Mouse (Mus musculus) heart, embryonic 10.5 days (tissue): ENCODE measurements around the gene Rpap3. TPM values are rescaled to one million over a fixed set of nuclear protein-coding genes. Genes with fewer than 3 reads are reported as not detected.
"Not testable (repeated sequence)": the region's sequence is repeated elsewhere in the genome, so short reads cannot be mapped to it uniquely, and the experiment has no call there.

ENCODE experiments used
- DNase-seq: peaks from one replicate; pipeline ENCODE4 v3.0.0-alpha.2; 2017; ENCODE audit warnings: low spot score
- H3K27ac ChIP-seq: fragments of 300-500 bp; sonication (generic); 2 replicates; pipeline ENCODE4 v1.5.1; 2016; ENCODE audit warnings: mild to moderate bottlenecking
- H3K27me3 ChIP-seq: fragments of 300-500 bp; sonication (generic); 2 replicates; pipeline ENCODE4 v1.6.1; 2016; ENCODE audit warnings: mild to moderate bottlenecking; ENCODE audit not compliant: poor library complexity, insufficient read depth, severe bottlenecking
- H3K36me3 ChIP-seq: fragments of 300-500 bp; sonication (generic); 2 replicates; pipeline ENCODE4 v1.6.1; 2016; ENCODE audit warnings: mild to moderate bottlenecking, moderate library complexity
- H3K4me1 ChIP-seq: fragments of 300-500 bp; sonication (generic); 2 replicates; pipeline ENCODE4 v1.6.1; 2016; ENCODE audit warnings: mild to moderate bottlenecking
- H3K4me3 ChIP-seq: fragments of 300-500 bp; sonication (generic); 2 replicates; pipeline ENCODE4 v1.5.1; 2016; ENCODE audit warnings: mild to moderate bottlenecking, moderate library complexity
- H3K9me3 ChIP-seq: fragments of 300-500 bp; sonication (generic); 2 replicates; pipeline ENCODE4 v1.6.1; 2016; ENCODE audit warnings: mild to moderate bottlenecking, moderate library complexity
- WGBS: fragments of 180-500 bp; shearing (Covaris S2); methylation state at CpG from one replicate; pipeline ENCODE4 v1.1.7; 2016; 5-methylcytosine and 5-hydroxymethylcytosine counted together
- polyA plus RNA-seq: library from polyadenylated mRNA; unstranded; fragments of >200 nt; fragmentation: Nextera tagmentation; extraction: Ambion mirVana; gene quantifications from 2 replicates; pipeline ENCODE4 v1.2.1, GENCODE M21; 2016

Rpap3 gene
- polyA plus RNA-seq, 1 experiment from 2014 or later, result 27.1 TPM

DNA sequence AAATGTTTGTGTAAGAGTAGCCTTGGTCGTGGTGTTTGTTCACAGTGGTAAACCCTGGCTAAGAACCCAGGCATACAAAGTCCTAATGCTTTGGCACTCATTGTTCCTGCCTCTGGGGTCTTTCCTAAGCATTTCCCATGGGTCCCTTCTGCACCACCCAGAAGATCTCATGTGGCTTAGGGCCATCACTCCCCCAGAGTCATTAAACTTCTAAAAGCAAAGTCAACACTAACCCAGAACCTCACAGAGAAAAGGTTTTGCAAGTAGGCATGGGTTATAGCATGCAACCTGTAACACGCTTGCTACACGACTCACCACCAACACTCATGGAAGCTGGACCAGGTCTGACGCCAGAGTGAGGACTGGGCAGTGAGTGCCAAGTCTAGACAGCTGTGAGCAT, 31.2 kb downstream of the Rpap3 start:
- H3K9me3 ChIP-seq, result no peaks in the 10 kb centered on the region
- peaks cover 17% of the 10 kb centered on the region; the same call in 1 of the 2 replicates for H3K4me1 ChIP-seq
- H3K27ac ChIP-seq, result no peak overlapping the region
- H3K4me3 ChIP-seq, result no peak overlapping the region
- H3K27me3 ChIP-seq, result no peaks in the 10 kb centered on the region
- 91% methylated on average over 4 of the region's 4 CpGs for WGBS
- H3K36me3 ChIP-seq, result peaks cover 66% of the 10 kb centered on the region
- no peak for DNase-seq

DNA sequence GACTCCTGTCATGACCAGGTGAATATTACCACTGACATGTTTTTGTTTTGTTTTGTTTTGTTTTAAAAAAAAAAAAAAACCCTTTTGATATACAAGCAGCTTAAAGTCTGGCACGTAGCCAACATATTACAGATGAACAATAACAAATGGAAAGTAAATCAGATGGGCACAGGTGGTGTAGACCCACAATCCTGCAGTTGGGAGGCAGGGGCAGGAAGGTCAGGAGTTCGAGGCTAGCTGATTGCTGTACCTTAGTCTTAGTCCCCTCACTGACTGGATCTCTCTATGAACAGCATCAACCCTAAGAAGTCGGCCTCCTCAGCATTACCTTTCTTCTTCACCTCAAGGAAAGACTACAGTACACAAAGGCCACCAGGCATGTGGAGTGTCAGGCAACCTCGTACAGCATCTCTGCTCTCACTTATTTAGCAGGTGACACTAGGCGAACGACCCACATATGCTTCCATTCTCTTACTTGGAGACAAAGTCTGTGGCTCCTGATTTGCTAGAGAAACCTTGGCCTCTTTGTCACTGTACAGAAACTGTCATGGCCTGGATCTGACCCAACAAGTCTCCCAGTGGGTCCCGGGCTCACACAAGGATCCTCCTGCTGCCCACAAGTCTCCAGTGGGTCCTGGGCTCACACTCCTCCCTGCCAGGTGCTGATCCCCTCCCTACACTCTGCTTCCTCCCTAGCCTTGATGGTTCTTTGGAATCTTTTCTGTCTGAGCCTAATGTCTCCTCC, 32.2 kb downstream of the Rpap3 start:
- no peaks in the 10 kb centered on the region for H3K9me3 ChIP-seq
- no peak overlapping the region for H3K4me3 ChIP-seq
- peaks cover 17% of the 10 kb centered on the region; the same call in 1 of the 2 replicates for H3K4me1 ChIP-seq
- H3K36me3 ChIP-seq, result peaks cover 59% of the 10 kb centered on the region
- DNase-seq, result no peak
- H3K27me3 ChIP-seq, result no peaks in the 10 kb centered on the region
- no peak overlapping the region for H3K27ac ChIP-seq
- whole genome bisulfite sequencing, result 94% methylated on average over 7 of the region's 7 CpGs

DNA sequence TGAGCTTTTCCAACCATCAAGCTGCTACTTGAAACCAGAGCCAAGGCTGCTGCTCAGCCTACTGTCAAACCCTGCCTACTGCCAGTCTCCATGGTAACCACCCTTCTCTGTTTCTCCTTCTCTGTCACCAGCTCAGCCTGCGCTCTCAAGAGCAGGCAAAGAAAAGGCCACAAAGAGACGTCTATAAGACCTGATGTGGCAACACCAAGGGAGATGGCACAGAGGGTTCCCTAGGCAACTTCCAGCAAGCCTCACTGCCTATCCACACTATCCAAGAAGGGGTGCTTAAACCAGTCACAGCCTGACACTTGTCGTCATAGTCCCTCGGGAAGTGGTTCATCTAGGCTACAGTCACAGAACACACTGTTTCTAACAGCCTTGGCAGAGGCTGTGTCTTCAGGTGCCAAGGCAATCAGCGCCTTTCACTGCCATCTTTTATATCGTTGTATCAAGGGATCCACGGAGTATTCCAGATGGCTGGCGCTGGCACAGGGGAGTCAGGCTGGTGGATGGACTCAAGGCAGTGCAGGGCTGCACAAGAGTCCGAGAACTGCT, 33.3 kb downstream of the Rpap3 start:
- Histone ChIP-seq H3K36me3 (peaks cover 48% of the 10 kb centered on the region), H3K4me3 (no peak overlapping the region), H3K27me3 (no peaks in the 10 kb centered on the region), H3K27ac (no peak overlapping the region), H3K4me1 (peaks cover 17% of the 10 kb centered on the region; the same call in 1 of the 2 replicates), H3K9me3 (no peaks in the 10 kb centered on the region)
- no peak for DNase-seq
- 79% methylated on average over 9 of the region's 9 CpGs for WGBS

DNA sequence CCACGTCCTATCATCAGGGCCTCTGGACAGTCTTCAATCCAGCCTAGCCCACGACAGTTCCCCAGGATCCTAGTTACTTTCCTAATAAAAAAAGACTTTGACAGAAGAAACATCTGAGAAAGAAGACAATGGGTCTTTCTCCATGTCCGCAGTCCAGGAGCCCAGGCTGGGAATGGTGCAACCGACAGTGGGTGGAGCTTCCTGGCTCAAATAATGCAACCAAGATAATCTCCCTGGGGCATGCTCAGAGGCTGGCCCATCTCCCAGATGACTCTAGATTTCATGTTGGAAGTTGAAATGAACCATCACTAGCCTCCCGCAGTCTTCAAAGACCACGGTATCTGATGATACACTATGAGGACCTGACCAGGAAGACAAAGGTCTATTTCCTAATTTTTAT, 35.1 kb downstream of the Rpap3 start:
- H3K27ac ChIP-seq, result no peak overlapping the region
- peaks cover 17% of the 10 kb centered on the region; the same call in 1 of the 2 replicates for H3K4me1 ChIP-seq
- WGBS, result 72% methylated on average over 6 of the region's 6 CpGs
- no peaks in the 10 kb centered on the region for H3K9me3 ChIP-seq
- no peaks in the 10 kb centered on the region for H3K27me3 ChIP-seq
- H3K36me3 ChIP-seq, result peaks cover 30% of the 10 kb centered on the region
- no peak for DNase-seq
- H3K4me3 ChIP-seq, result no peak overlapping the region

DNA sequence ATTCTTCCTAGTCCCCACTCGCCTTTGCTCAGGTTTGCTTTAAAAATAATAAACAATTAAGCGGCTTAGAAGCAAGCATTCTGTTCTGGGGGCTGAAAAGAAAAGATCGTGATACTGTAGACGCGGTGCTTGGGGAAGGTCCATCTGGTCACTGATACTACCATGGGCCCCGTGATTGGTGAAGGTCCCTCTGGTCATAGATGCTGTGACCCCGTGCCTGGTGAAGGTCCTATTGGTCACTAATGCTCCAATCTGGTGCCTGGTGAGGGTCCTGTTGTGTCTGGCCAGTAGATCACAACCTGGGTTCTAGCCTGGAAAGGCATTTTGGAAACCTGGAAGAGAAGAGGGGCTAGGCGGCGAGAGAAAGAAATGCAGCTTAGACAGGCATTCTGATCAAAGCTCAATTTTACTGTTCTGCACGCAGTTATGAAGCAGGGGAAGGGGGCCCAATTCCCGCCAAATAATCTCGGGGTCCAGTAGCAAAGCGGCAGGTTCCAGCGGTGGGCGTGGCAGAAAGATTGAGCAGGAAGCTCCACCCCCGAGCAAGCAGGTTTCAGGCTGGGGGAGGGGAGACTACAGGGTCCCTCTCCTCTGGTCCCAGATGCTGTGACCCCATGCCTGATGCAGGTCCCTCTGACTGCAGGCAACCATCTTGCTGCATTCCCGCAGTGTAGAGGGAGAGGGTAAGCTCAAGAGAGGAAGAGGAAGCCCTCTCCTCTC, 37.3 kb downstream of the Rpap3 start:
- H3K27me3 ChIP-seq, H3K9me3 ChIP-seq, DNase-seq, H3K4me3 ChIP-seq: not testable (repeated sequence)
- WGBS, result 65% methylated on average over 16 of the region's 17 CpGs
- Histone ChIP-seq H3K36me3 (peaks cover 10% of the 10 kb centered on the region), H3K27ac (peak overlapping the region; percentile 72; the same call in 1 of the 2 replicates), H3K4me1 (peaks cover 17% of the 10 kb centered on the region; the same call in 1 of the 2 replicates)

DNA sequence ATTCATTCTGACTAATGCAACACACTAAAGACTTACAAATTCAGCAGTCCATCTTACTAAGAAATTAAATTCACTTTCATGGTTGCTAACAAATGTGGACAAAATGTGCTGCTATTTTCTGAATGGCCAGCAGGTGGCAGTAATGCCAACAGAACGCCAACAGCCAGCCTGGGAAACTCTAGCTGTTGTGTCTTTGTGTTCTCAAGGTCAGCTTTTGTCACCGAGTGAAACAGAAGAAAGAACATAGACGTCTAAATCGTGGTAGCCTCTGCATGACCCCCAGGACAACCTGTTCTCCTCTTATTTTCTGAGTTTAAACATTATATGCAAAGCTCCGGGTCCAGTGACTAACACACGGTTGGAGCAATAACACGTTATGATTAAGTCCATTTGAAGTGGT, 38.2 kb downstream of the Rpap3 start:
- H3K27me3 ChIP-seq, result no peaks in the 10 kb centered on the region
- H3K36me3 ChIP-seq, result peaks cover 3% of the 10 kb centered on the region; the same call in 1 of the 2 replicates
- no peak overlapping the region for H3K4me3 ChIP-seq
- peaks cover 16% of the 10 kb centered on the region; the same call in 1 of the 2 replicates for H3K4me1 ChIP-seq
- peak; percentile 86 for DNase-seq
- 35% methylated on average over 7 of the region's 7 CpGs for WGBS
- H3K9me3 ChIP-seq, result no peaks in the 10 kb centered on the region
- H3K27ac ChIP-seq, result peak overlapping the region; percentile 72; the same call in 1 of the 2 replicates

DNA sequence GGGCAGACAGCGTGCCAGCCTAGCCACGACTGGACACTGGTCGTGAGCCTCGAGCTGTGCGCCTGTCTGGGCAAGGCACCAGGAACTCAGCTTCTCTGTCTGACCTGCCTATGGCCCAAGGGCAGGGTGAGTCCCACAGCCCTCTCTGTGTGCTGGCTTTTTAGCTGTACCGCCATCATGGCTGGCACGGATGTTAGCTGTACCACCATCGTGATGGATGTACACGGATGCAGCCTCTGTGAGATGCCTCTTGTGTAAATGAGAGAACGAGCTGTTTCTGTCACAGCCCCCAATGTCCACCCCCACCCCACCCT, 39.2 kb downstream of the Rpap3 start:
- Histone ChIP-seq H3K9me3 (no peaks in the 10 kb centered on the region), H3K4me1 (peaks cover 10% of the 10 kb centered on the region; the same call in 1 of the 2 replicates), H3K27me3 (no peaks in the 10 kb centered on the region), H3K4me3 (no peak overlapping the region), H3K27ac (no peak overlapping the region), H3K36me3 (no peaks in the 10 kb centered on the region)
- DNase-seq, result no peak
- WGBS, result 88% methylated on average over 10 of the region's 10 CpGs

DNA sequence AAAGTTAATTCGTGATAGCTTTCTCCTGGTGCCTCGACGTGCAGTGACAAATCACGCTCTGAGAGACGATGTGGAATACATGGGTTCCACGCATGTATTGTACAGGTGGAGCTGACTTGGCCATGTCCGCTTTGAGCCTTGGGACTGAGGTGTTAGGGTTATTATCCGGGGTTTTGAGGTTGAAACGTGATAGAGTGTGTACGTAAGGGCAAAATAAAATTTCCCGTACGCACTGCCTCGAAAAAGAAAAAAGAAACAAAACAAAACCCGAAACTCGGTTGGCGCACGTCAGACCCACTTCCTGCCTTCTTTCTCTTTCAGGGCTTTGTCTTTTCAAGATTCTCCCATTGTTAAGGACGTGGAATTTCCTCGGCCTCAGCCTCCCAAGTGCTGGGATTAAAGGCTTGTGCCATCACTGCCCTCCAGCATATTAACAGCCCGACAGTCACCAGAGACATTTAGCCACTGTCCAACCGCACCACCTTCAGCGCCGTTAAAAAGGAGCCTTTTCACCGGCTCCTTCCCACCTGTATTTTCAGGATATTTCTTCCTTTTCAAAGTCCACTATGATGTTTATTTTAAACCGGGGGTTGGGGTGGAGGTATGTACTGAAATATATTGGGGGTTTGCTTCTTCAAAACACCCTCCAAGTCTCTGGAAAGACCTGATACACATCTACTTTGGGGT, 39.7 kb downstream of the Rpap3 start:
- Histone ChIP-seq H3K27ac (no peak overlapping the region), H3K4me1 (peaks cover 10% of the 10 kb centered on the region; the same call in 1 of the 2 replicates), H3K36me3 (no peaks in the 10 kb centered on the region), H3K27me3 (no peaks in the 10 kb centered on the region), H3K4me3 (no peak overlapping the region), H3K9me3 (no peaks in the 10 kb centered on the region)
- no peak for DNase-seq
- 68% methylated on average over 25 of the region's 25 CpGs for WGBS

DNA sequence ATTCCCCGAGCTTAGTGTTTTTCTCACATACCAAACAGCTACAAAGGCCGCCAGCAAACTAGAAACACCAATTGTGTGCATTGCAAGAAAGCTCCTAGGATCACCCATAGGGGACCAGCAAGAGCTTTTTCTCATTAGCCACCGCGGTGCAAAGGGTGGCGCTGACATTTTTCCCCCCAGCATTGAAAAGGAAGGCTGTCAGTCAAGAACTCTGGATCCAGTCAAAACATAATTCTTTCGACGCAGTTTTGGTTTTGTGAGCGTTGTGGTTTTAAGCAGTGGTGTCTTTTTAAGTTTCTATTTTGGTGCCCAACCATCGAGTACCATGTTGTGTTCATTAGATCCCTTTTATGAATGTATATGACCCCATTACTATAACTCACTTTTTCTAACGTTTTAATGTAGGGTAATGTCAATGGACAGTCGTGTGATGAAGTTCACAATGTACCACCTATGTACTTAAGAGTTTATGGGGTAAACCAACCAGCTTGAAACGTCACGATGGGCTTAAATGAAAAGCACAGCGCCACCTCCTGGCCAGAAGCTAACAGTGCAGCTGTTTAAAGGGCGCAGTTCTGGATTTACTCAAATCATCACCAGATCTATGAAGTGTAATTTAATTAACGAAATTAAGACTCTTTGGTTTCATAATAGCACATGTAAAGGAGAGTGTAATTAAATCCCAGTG, 40.5 kb downstream of the Rpap3 start:
- H3K4me3 ChIP-seq, result no peak overlapping the region

DNA sequence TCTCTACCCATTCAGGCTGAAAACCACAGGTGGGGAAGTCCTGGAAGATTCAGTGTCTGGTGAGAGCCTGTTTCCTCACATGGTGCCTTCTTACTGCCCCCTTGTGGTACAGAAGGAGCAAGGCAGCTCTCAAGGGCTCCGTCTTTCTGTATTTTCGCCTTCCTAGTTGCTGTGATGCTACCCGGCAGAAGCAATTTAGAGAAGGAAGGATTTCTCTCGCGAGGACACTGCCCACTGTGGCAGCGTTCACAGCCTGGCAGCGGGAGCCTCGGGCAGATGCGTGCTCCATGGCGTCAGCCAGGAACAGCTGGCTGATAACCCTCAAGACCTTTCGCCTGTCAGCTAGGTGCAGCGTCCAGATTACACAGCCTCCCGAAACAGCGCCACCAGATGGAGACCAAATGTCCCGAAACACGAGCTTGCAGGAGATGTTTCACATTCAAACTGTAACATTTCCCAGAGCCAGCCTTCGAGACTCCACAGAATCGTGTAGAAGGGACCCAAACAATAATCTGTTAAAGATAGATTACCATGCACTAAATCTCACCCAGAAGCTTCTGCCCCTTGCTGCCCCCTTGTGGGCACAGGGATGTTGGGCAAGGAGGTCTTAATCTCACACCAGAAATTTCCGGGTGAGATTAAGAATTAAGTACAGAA, 41.7 kb downstream of the Rpap3 start:
- WGBS, result 6% methylated on average over 19 of the region's 19 CpGs
- Histone ChIP-seq H3K9me3 (no peaks in the 10 kb centered on the region), H3K4me3 (peak overlapping the region; percentile 64), H3K36me3 (no peaks in the 10 kb centered on the region), H3K4me1 (0 out of 2 replicates have a peak, but pooled peaks cover under 1% of the 10 kb centered on the region), H3K27ac (peak overlapping the region; percentile 65), H3K27me3 (no peaks in the 10 kb centered on the region)
- peak; percentile 79 for DNase-seq

More for the DNA sequence above, 40.5 kb downstream of the Rpap3 start:
- Histone ChIP-seq H3K36me3 (no peaks in the 10 kb centered on the region), H3K9me3 (no peaks in the 10 kb centered on the region), H3K4me1 (peaks cover 6% of the 10 kb centered on the region; the same call in 1 of the 2 replicates), H3K27me3 (no peaks in the 10 kb centered on the region), H3K27ac (no peak overlapping the region)
- no peak for DNase-seq
- WGBS, result 63% methylated on average over 16 of the region's 16 CpGs

DNA sequence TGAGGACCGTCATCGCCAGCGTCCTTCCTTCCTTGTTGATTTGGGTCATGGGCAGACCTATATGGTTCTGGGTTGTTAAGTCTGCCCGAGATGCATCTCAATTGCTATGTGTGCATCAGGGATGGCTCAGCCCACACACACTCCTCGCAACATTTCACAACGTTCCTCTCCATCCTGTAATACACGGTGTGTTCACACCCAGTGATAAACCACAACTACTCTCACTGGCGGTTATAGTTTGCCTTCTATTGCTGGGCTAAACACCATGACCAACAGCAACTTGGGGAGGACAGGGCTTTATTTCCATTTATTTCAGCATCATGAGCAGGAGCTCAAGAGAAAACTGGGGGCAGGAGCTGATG, 46.9 kb downstream of the Rpap3 start:
- H3K27me3 ChIP-seq, result no peaks in the 10 kb centered on the region

More for the DNA sequence above, 46.9 kb downstream of the Rpap3 start:
- Histone ChIP-seq H3K4me1 (peaks cover 6% of the 10 kb centered on the region; the same call in 1 of the 2 replicates), H3K27ac (no peak overlapping the region), H3K4me3 (no peak overlapping the region), H3K9me3 (no peaks in the 10 kb centered on the region), H3K36me3 (no peaks in the 10 kb centered on the region)
- DNase-seq, result no peak
- 86% methylated on average over 8 of the region's 8 CpGs for WGBS
